Mouse (Mus musculus) cerebellum, postnatal 14 days (tissue): ENCODE data around the gene Cd79a.

Source experiments
- DNase-seq, 2 experiments: peaks; one replicate each; pipeline ENCODE4 v3.0.0; 2021; ENCODE audit warnings: mixed read lengths in 2 of 2

Gene Cd79a

GRCm38 (mm10) chr7:24897224-24897623 lies at the start of gene Cd79a:
TSS of gene Cd79a (plus strand) at chr7:24897381.
- no peak for DNase-seq

GRCm38 (mm10) chr7:24850162-24850561 lies 47.0 kb upstream of the Cd79a start:
- no peak for DNase-seq

GRCm38 (mm10) chr7:24850899-24851303 lies 46.3 kb upstream of the Cd79a start:
- DNase-seq = no peak

DNA sequence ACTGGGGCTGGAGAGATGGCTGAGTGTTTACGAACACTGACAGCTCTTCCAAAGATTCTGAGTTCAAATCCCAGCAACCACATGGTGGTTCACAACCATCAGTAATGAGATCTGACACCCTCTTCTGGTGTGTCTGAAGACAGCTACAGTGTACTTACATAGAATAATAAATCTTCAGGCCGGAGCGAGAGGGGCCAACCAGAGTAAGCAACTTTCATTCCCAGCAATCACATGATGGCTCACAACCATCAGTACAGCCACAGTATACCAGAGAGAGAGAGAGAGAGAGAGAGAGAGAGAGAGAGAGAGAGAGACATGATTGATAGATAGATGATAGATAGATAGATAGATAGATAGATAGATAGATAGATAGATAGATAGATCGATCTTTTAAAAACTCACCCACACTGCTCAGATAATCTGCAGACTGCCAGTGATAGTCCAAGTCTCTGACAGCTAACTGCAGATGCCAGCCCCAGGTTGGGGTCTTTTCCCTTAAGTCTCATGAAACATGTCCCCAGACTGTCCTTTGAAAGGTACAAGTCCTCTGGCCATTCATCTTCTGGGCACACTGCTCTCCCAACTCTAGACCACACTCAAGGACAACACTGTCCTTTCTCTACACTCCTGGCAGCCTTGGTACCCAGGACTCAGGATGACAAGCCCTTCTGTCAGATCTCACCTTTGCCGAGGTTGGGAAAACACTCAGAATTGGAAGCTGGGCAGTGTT lies 45.4 kb upstream of the Cd79a start:
- no peak for DNase-seq

- DNase-seq = no peak
Measured at GRCm38 (mm10) chr7:24852557-24853232, 44.5 kb upstream of the Cd79a start.

DNA sequence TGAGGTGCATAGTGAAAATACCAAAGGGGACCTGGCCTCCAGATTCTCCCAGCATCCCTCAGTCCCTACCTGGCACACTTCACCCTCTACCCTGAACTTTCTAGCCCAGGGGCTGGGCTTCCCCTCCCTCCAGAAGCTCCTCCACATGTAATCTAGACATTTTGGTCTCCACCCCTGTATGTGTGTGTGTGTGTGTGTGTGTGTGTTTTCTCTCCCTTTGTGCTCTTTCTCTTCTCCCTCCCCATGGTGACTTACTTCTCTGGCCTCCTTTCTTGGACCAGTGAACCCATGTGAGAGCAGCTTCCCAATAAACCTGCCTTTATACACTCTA lies 44.0 kb upstream of the Cd79a start:
- DNase-seq = no peak

GRCm38 (mm10) chr7:24853695-24854094 lies 43.5 kb upstream of the Cd79a start:
- no peak for DNase-seq

- DNase-seq = no peak
Measured at GRCm38 (mm10) chr7:24856460-24857120, 40.6 kb upstream of the Cd79a start.

DNA sequence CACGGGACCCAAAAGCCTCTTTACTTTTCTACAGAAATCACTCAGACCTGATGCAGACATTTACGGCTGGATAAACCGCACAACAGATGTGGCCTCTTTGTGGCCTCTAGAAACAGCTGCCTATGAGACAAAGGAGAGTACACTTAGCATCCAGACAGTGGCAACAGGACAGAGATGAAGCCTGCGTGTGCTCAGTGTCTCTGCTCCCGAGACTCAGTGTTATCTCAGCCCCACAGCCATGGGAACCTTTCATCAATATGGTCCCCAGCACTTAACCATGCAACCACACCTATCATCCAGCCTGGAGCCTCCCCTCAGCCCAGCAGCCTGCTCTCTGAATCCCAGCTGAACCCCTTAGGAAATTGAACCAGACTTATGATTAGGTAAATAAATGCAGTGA lies 37.9 kb upstream of the Cd79a start:
- DNase-seq = no peak

DNA sequence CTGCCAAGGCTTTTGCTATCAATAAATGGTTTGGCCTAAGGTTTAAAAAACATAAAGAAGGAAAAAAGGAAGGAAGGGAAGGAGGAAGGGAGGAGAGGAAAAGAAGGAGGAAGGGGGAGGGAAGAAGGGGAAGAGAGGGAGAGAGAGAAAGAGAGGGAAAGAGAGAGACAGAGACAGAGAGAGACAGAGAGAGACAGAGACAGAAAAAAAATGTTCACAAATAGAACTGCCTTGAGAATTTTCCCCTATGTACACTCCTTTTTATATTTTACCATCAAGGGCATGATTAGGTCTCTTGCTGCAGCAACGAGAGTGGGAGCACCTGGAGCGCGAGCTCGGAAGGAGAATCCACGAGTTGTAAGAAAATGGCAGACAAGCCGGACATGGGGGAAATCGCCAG lies 35.3 kb upstream of the Cd79a start, which contains the start of gene Gm9844:
TSS of gene Gm9844 (plus strand) at position 301 of the 400 bp plus-strand sequence.
- DNase-seq = no peak

- DNase-seq = no peak
Measured at GRCm38 (mm10) chr7:24862853-24863252, 34.3 kb upstream of the Cd79a start.

DNA sequence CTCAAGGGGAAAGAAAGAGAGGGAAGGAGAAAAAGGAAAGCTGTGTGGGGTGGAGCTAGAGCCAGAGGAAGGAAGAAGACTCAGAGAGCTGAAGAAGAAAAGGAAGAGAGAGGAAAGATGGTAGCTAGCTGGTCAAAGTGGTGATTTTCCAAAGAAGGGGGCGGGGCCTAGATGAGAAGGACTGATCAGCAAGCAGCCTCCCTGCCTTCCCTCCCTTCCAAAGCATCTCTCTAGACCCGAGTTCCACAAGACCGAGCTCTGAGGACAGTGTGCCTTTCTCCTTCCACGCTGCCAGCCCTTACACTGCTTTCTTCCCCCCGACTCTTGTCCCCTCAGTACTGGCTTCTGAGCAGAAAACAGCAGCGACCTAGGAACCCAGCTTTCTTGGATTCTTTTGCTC lies 33.0 kb upstream of the Cd79a start:
- DNase-seq = no peak

DNA sequence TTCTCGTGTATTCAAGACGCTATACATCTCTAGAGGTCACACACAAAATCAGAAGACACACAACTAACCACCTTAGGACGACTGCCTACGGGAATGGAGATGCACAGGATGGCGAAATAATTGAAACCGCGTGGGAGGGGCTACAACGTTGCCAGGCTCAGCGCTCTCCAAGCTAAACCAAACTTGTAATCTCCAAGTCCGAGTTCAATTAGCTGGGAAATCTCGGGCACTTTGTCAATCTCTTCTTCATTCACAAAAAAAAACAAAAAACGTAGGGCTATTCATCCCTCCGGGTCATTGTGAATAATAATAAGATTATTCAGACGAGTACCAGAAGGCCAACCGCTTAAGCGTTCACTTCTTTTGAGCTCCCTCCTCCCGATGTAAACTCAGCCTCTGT lies 28.1 kb upstream of the Cd79a start:
- DNase-seq = no peak

- DNase-seq = peak in 1 of 2 experiments; percentile 34
Measured at GRCm38 (mm10) chr7:24869532-24870165, 27.5 kb upstream of the Cd79a start, which contains the start of the genes Lypd4 and Dmrtc2. TSS of gene Lypd4 (minus strand) at chr7:24869941. TSS of gene Dmrtc2 (plus strand) at chr7:24870057.

DNA sequence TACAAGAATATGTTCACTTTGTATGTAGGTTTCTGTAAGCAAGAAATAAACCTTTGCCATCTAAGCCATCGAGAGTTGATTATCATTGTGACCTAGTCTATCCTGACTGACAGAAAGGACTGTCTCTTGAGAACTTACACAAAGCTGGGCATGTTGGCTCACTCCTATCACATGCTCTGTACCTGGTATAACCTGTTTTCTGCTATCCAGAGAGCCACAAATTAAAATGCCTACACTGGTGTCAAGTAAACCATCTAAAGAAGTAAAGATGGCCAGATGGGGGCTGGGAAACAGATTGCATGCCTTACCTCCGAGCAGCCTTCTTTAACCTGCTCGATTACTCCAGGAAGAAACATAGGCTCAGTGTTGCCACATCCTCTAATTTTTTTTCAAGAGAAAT lies 19.6 kb upstream of the Cd79a start:
- no peak for DNase-seq

DNA sequence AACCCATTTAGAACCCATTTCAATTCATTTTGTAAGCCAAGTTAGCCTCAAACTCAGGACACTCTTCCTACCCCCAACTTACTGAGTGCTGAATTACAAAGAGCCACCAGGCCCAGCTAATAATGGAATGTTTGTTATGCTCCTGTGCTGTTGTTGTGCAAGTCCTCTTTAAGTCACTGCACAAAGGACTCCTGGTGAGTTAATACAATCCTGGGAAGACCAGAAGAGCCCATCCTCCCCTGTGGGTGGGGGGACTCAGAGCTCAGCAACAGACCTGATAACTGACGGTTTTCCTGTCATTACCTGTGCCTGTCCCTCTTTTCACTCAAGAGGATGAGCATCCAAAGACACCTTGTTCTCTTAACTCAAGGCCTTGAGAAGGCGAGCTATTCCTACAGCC lies 17.6 kb upstream of the Cd79a start:
- no peak for DNase-seq

DNA sequence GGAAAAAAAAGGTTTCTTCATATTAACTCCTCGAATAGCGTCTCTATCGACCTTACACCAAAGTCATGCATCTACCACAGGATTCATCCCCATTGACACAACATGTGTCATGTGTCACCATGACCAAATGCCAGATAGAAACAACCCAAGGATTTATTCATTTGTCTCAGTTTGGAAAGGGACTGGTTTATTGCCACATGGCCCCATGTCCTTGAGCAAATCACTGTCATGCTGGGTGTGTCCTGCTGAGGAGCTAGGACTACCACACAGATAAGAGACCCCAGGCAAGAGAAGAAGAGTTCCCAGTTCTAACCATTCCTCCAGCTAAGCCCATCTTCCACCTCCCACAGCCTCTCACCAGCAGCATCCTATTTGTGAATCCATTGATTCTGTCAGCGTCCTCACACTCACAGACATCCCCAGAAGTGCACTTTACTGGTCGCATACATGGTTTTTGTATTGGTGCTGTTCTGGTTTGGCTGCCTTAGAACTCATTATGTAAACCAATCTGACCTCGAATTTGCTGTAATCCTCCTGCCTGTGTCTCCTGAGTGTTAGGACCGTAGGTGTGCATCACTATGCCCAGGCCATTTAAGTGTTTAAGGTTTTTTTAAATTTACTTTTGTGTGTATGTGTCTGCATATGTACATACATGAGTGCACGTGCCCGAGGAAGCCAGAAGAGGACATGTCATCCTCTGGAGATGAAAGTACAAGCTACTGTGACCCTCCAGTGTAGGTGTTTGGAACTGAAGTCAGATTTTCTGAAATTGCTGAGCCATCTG lies 14.6 kb upstream of the Cd79a start:
- no peak for DNase-seq

- peak; percentile 99 for DNase-seq
Measured at GRCm38 (mm10) chr7:24883896-24884692, 13.1 kb upstream of the Cd79a start, which contains the start of gene Rps19. TSS of gene Rps19 (plus strand) at chr7:24884371.

- DNase-seq = no peak
Measured at GRCm38 (mm10) chr7:24884693-24885291, 12.4 kb upstream of the Cd79a start.

GRCm38 (mm10) chr7:24885468-24886307 lies 11.5 kb upstream of the Cd79a start:
- no peak for DNase-seq
